Mouse (Mus musculus): Measurements from ENCODE around the gene Acap2. TPM values are rescaled to one million over a fixed set of nuclear protein-coding genes. Genes with fewer than 3 reads are reported as not detected.

Gene Acap2
- polyA plus RNA-seq, 1 experiment from 2014 or later = 18.8 TPM

GRCm38 (mm10) chr16:31048194-31048593 lies 152.9 kb downstream of the Acap2 start:
- 88% methylated on average over 6 of the region's 6 CpGs for WGBS
- Histone ChIP-seq H3K27me3 (replicated peaks; ENCODE audit: low read depth, poor library complexity, severe bottlenecking) (no peaks in the 10 kb centered on the region), H3K9me3 (no peaks in the 10 kb centered on the region), H3K4me3 (no peak overlapping the region), H3K4me1 (peaks cover 17% of the 10 kb centered on the region), H3K36me3 (replicated peaks) (no peaks in the 10 kb centered on the region), H3K27ac (replicated peaks) (no peak overlapping the region; the same call in 1 of the 2 replicates)
- DNase-seq (ENCODE audit: low spot score) = no peak

DNA sequence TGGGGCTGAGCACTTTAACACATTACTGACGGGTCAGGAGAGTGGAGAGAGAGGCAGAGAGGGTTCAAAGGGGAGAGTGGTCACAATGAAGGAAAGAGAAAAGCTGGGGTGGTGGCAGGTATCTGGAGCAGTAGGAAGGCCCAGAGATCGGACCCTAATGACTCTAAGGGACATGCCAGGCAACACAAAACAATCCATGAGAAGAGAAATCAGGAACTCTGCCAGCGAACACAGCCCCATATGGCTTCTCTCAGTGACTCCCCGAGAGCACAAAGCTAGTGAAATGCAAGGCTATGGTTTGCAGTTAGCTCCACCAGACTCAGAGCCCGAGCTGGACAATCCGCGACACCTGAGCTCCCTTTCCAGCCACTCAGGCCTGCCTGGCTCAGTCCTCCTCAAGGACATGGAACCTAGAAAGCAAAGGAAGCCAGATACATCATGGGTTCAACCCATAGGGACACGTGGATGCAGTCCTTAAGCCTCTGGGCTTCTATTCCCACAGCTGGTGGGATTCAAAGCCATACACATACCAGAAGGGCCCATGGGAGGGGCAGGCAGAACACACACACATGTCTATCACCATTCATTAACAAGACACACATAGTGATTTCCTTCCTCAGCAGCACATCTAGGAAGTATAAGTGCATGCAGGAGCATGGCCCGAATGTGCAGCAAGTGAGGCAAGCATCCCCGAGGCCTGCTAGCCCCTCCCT lies 153.7 kb downstream of the Acap2 start:
- H3K27me3 ChIP-seq (replicated peaks; ENCODE audit: low read depth, poor library complexity, severe bottlenecking) = no peaks in the 10 kb centered on the region
- DNase-seq (ENCODE audit: low spot score) = no peak

DNA sequence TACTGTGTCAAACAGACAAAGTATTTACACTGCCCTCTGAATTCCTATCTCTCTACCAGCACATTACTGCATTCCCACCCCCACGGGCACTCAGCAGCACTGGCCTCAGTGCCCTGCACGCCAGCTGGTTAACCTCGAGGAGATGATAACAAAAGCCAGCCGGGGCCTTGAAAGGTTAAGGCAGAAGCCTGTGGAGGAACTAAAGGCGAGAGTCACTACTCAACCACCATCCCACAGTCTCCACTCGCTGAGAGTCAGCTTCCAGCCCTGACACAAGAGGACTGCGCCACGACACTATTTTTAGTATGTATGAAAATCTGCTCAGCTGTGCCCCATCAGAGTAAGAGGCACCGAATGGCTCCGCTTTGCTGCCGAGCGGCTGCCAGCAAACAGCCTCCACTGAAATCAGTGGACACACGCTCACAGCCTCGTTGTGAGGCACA lies 154.8 kb downstream of the Acap2 start:
- Histone ChIP-seq H3K27ac (replicated peaks) (no peak overlapping the region), H3K4me3 (no peak overlapping the region), H3K27me3 (replicated peaks; ENCODE audit: low read depth, poor library complexity, severe bottlenecking) (no peaks in the 10 kb centered on the region), H3K36me3 (replicated peaks) (no peaks in the 10 kb centered on the region), H3K4me1 (peaks cover 13% of the 10 kb centered on the region), H3K9me3 (no peaks in the 10 kb centered on the region)
- 83% methylated on average over 14 of the region's 14 CpGs for WGBS
- no peak for DNase-seq (ENCODE audit: low spot score)

More for the DNA sequence above, 153.7 kb downstream of the Acap2 start:
- WGBS = 86% methylated on average over 10 of the region's 10 CpGs
- H3K4me3 ChIP-seq = no peak overlapping the region
- no peaks in the 10 kb centered on the region for H3K9me3 ChIP-seq
- H3K36me3 ChIP-seq (replicated peaks) = no peaks in the 10 kb centered on the region
- H3K27ac ChIP-seq (replicated peaks) = no peak overlapping the region
- H3K4me1 ChIP-seq = peaks cover 13% of the 10 kb centered on the region

DNA sequence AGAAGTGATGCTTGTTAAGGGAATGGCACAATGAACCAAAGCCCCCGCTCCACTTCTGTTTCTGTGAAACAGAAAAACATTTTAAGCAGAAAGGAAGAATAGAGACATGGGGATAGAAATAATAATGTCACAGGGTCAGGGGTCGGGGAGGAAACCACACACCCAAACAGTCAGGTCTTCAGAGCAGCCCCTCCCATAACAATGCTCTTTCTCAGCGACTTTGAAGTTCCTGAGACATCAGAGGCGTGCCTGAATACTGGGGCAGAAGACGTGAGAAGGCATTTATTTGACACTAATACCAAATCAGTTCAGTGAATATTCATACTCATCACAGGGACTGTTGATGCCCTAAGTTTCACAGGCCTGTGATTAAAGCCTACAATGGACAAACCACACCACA lies 155.8 kb downstream of the Acap2 start:
- Histone ChIP-seq H3K9me3 (no peaks in the 10 kb centered on the region), H3K27me3 (replicated peaks; ENCODE audit: low read depth, poor library complexity, severe bottlenecking) (no peaks in the 10 kb centered on the region), H3K27ac (replicated peaks) (no peak overlapping the region), H3K4me3 (no peak overlapping the region), H3K4me1 (peaks cover 13% of the 10 kb centered on the region), H3K36me3 (replicated peaks) (no peaks in the 10 kb centered on the region)
- WGBS = 74% methylated on average over 5 of the region's 5 CpGs
- DNase-seq (ENCODE audit: low spot score) = no peak

- Histone ChIP-seq H3K27ac (replicated peaks) (no peak overlapping the region), H3K9me3 (no peaks in the 10 kb centered on the region), H3K27me3 (replicated peaks; ENCODE audit: low read depth, poor library complexity, severe bottlenecking) (no peaks in the 10 kb centered on the region), H3K4me1 (peaks cover 13% of the 10 kb centered on the region), H3K36me3 (replicated peaks) (no peaks in the 10 kb centered on the region), H3K4me3 (no peak overlapping the region)
- DNase-seq (ENCODE audit: low spot score) = no peak
- 86% methylated on average over 5 of the region's 5 CpGs for WGBS
Measured at GRCm38 (mm10) chr16:31043136-31043535, 157.9 kb downstream of the Acap2 start.

Other genes starting within 250 kb of the Acap2 start
- 14.5 and 16.3 TPM in 2 replicates for gene Xxylt1, start 119.8 kb downstream of the Acap2 start, polyA plus RNA-seq (2016; fragmentation: Nextera tagmentation; extraction: Ambion mirVana)
- 87.2 and 91.8 TPM in 2 replicates for gene Ppp1r2, start 74.0 kb upstream of the Acap2 start, polyA plus RNA-seq (2016; fragmentation: Nextera tagmentation; extraction: Ambion mirVana)
- 5.0 and 6.1 TPM in 2 replicates for gene Apod, start 113.6 kb upstream of the Acap2 start, polyA plus RNA-seq (2016; fragmentation: Nextera tagmentation; extraction: Ambion mirVana)
- gene Bdh1, start 221.0 kb upstream of the Acap2 start, polyA plus RNA-seq (2016; fragmentation: Nextera tagmentation; extraction: Ambion mirVana) = 12.2 and 13.4 TPM in 2 replicates